Mouse (Mus musculus) lung, embryonic 16.5 days (tissue): ENCODE data around the gene Adamts17. TPM values are rescaled to one million over a fixed set of nuclear protein-coding genes. Genes with fewer than 3 reads are reported as not detected.

Experiments
- ATAC-seq: fragments of 200-750 bp; cut with Nextera tagmentation; 2 replicates; pipeline ENCODE4 v1.8.0; 2017; ENCODE audit warnings: low read depth, mild to moderate bottlenecking, moderate library complexity
- H3K27ac ChIP-seq: fragments of 300-500 bp; sonication (generic); 2 replicates; pipeline ENCODE4 v1.5.1; 2014; ENCODE audit warnings: mild to moderate bottlenecking, control low read depth, low read length
- H3K27me3 ChIP-seq: fragments of 300-500 bp; sonication (generic); 2 replicates; pipeline ENCODE4 v1.6.1; 2014; ENCODE audit warnings: low read depth, low read length, mixed read lengths; ENCODE audit not compliant: control insufficient read depth, insufficient read depth
- H3K36me3 ChIP-seq: fragments of 300-500 bp; sonication (generic); 2 replicates; pipeline ENCODE4 v1.6.1; 2014; ENCODE audit warnings: low read length; ENCODE audit not compliant: control insufficient read depth, insufficient read depth
- H3K4me1 ChIP-seq: fragments of 300-500 bp; sonication (generic); replicated peaks from 2 replicates; pipeline ENCODE4 v1.6.1; 2014; ENCODE audit warnings: low read length, mixed read lengths; ENCODE audit not compliant: control insufficient read depth, insufficient read depth
- H3K4me2 ChIP-seq: fragments of 300-500 bp; sonication (generic); 2 replicates; pipeline ENCODE4 v1.6.1; 2014; ENCODE audit warnings: low read depth, low read length, control low read depth
- H3K4me3 ChIP-seq: fragments of 300-500 bp; sonication (generic); 2 replicates; pipeline ENCODE4 v1.5.1; 2014; ENCODE audit warnings: mild to moderate bottlenecking, low read length, control low read depth
- H3K9ac ChIP-seq: fragments of 300-500 bp; sonication (generic); 2 replicates; pipeline ENCODE4 v1.6.1; 2014; ENCODE audit warnings: low read length, control low read depth
- H3K9me3 ChIP-seq: fragments of 300-500 bp; sonication (generic); 2 replicates; pipeline ENCODE4 v1.6.1; 2016; ENCODE audit warnings: low read length; ENCODE audit not compliant: control insufficient read depth
- WGBS: fragments of 180-500 bp; shearing (Covaris S2); extraction: QIAGEN DNeasy Blood & Tissue Kit; methylation state at CpG from one replicate; pipeline ENCODE4 v1.1.7; 2014; 5-methylcytosine and 5-hydroxymethylcytosine counted together
- polyA plus RNA-seq: library from polyadenylated mRNA; unstranded; fragments of >200 nt; fragmentation: Nextera tagmentation; extraction: Ambion mirVana; gene quantifications from 2 replicates; pipeline ENCODE4 v1.2.1, GENCODE M21; 2015

Adamts17 gene
- polyA plus RNA-seq, 1 experiment from 2014 or later, result 15.4 TPM

DNA sequence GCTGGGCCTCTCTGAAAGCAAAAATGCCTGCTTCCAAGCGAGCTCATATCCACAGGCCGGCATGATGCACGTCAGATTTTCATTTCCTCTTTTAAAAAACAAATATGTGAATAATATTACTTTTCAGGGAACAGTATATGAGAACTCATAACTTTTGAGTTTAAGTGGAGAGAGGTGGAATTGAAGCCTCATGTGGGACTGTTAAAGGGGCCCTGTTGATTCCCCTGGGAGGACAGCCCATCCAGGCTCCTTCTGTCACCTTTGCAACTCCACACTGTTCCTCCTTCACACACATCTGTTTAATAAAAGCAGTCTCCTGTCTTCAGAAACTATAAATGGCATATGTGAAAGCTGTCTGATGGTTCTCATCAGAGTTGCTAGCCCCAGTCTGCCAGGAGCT lies 275.5 kb downstream of the Adamts17 start:
- Histone ChIP-seq H3K9me3 (no peaks in the 10 kb centered on the region), H3K36me3 (no peaks in the 10 kb centered on the region), H3K9ac (no peak overlapping the region), H3K27me3 (no peaks in the 10 kb centered on the region), H3K27ac (no peak overlapping the region), H3K4me1 (no peaks in the 10 kb centered on the region), H3K4me2 (no peak overlapping the region), H3K4me3 (no peak overlapping the region)
- ATAC-seq, result no peak
- whole genome bisulfite sequencing, result 83% methylated on average over 3 of the region's 3 CpGs

DNA sequence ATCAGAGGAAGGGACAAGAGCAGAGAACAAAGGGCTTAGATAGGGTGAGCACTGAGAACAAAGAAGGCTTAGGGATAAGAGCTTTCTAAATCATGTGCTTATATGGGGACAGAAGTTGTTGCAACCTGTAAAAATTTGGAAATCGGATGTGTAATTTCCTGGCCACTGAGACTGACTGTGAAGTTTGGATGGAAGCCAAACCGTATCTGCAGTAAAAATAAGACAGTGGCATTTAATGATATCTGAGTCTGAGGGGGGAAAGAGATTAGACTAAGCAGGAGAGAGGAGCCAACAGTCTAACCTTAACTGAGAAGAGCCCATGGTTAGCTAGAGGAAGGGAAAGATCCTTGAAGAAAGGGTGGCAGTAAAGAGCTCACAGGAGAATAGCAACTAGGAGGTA lies 295.6 kb downstream of the Adamts17 start:
- Histone ChIP-seq H3K4me1 (no peaks in the 10 kb centered on the region), H3K36me3 (no peaks in the 10 kb centered on the region), H3K9ac (no peak overlapping the region), H3K9me3 (no peaks in the 10 kb centered on the region), H3K4me3 (no peak overlapping the region), H3K27ac (no peak overlapping the region), H3K4me2 (no peak overlapping the region), H3K27me3 (no peaks in the 10 kb centered on the region)
- 24% methylated on average over 2 of the region's 2 CpGs for WGBS
- no peak for ATAC-seq

DNA sequence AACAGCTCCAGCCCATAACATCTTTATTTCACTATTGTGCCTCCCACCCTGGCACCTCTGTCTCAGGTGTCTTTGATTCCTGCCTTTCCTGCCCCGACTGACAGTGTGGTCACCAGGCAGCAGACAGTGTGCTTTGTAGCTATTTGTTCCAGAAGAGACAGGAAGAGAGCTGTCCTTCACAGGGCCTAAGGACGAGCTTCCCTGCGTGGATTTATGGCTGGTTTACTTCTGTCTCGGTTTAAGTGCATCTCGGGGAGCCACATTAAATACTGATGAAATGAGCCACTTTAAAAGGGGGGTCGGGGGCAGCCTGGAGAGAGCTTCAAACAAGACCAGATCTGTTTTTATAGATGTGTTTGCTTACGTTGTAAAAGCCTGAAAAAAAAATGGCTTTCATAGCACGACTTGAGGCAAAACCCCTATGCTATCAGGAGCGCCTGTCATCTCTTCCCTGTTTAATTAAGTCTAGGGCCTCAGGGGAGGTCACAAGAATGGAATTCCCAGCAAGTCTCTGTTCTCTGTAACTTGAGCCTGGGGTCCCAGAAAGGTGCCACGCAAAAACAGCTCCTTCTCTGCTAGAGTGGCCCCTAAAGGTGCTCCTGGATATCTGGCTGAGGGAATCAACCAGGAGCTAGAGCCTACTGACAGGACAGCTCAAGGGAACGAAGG lies 302.9 kb downstream of the Adamts17 start:
- H3K27me3 ChIP-seq, result no peaks in the 10 kb centered on the region
- no peak overlapping the region for H3K9ac ChIP-seq
- H3K36me3 ChIP-seq, result no peaks in the 10 kb centered on the region
- no peak for ATAC-seq
- no peaks in the 10 kb centered on the region; the same call in 1 of the 2 replicates for H3K4me1 ChIP-seq
- H3K4me3 ChIP-seq, result no peak overlapping the region
- WGBS, result 18% methylated on average over 11 of the region's 11 CpGs
- no peaks in the 10 kb centered on the region for H3K9me3 ChIP-seq
- H3K27ac ChIP-seq, result no peak overlapping the region
- no peak overlapping the region for H3K4me2 ChIP-seq

DNA sequence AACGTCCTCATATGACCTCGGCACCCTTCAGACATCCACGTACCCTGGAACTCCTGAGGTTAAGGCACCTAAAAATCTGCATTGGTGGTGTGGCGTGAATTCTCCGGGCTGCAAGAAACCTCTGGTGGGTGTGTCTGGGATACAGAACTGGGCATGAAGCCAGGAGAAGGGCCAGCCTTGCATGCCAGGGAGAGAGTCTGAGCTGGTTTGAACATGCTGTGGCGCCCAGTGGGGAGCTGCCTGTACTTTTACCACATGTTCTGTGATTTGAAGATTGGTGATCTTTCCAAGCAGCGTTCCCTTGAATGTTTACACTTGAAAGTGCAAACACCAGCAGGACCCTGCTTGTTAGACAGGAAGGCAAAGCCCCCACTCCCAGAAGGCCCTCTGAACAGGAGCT lies 306.2 kb downstream of the Adamts17 start:
- no peaks in the 10 kb centered on the region for H3K9me3 ChIP-seq
- H3K4me2 ChIP-seq, result no peak overlapping the region
- 39% methylated on average over 7 of the region's 7 CpGs for WGBS
- ATAC-seq, result no peak
- no peak overlapping the region for H3K4me3 ChIP-seq
- H3K4me1 ChIP-seq, result no peaks in the 10 kb centered on the region; the same call in 1 of the 2 replicates
- no peak overlapping the region for H3K27ac ChIP-seq
- H3K36me3 ChIP-seq, result no peaks in the 10 kb centered on the region
- no peak overlapping the region for H3K9ac ChIP-seq
- no peaks in the 10 kb centered on the region for H3K27me3 ChIP-seq

DNA sequence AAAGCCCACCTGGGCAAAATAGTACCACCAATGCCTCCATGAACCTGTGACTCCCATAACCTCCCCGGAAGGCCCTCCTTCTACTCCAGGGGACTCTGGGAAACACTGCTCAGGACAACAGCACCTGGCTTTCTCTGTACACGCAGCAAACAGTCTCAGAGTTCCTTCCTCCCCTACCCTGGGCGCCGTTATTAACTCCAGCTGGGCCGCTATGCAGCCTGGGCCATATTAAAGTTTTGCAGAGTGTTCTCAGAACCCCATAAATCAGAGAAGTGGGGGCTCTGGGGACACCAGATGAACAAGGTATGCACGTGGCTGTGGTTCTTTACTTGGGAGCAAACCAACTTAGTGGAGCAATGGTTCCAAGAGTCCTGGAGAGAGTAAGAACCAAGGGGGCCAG lies 306.6 kb downstream of the Adamts17 start:
- WGBS, result 60% methylated on average over 6 of the region's 6 CpGs
- Histone ChIP-seq H3K4me1 (no peaks in the 10 kb centered on the region; the same call in 1 of the 2 replicates), H3K27me3 (no peaks in the 10 kb centered on the region), H3K4me3 (no peak overlapping the region), H3K27ac (no peak overlapping the region), H3K9ac (no peak overlapping the region), H3K4me2 (no peak overlapping the region), H3K36me3 (no peaks in the 10 kb centered on the region), H3K9me3 (no peaks in the 10 kb centered on the region)
- ATAC-seq, result no peak

DNA sequence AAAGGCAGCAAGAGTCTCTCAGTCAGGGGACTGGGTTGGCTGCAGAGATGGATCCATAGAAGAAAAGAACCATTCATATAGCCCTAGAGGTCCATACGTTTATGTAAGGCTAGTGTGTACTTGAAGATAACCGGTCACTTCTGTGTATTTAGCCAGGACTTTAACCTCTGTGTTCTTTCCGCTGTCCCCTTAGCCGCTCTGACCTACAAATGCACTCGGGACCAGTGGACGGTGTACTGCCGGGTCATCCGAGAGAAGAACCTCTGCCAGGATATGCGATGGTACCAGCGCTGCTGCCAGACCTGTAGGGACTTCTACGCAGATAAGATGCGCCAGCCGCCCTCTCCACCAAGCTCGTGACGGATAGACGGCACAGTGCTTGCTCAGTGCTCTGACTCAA lies 310.2 kb downstream of the Adamts17 start:
- no peak overlapping the region for H3K4me3 ChIP-seq
- H3K9me3 ChIP-seq, result no peaks in the 10 kb centered on the region
- 0 out of 2 replicates have a peak overlapping the region, but pooled peaks have one; percentile 2 for H3K4me2 ChIP-seq
- H3K27ac ChIP-seq, result no peak overlapping the region
- no peaks in the 10 kb centered on the region; the same call in 1 of the 2 replicates for H3K4me1 ChIP-seq
- H3K9ac ChIP-seq, result no peak overlapping the region
- ATAC-seq, result no peak
- no peaks in the 10 kb centered on the region for H3K27me3 ChIP-seq
- 73% methylated on average over 16 of the region's 16 CpGs for WGBS
- H3K36me3 ChIP-seq, result no peaks in the 10 kb centered on the region

DNA sequence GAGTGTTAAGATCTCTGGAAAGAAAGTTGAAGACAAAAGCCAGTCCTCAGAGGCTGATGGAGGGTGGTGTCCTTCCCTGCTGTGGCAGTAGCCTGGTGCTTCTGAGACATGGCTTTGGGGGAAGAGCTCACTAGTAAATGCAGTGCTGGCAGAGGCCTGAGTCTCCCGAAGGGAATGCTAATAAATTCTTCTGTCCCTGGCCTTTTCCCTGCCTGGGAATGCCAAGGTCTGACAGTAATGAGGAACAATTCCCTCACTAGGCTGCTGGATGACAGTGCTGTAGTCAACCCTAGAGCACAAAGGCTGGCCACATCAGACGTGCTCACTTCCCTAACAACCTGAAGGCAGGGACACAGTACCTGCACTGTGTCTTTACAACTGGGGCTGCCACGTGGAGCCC lies 313.1 kb downstream of the Adamts17 start:
- no peak for ATAC-seq
- Histone ChIP-seq H3K9me3 (no peaks in the 10 kb centered on the region), H3K27me3 (no peaks in the 10 kb centered on the region), H3K4me1 (no peaks in the 10 kb centered on the region), H3K9ac (no peak overlapping the region), H3K4me2 (no peak overlapping the region), H3K27ac (no peak overlapping the region), H3K4me3 (no peak overlapping the region), H3K36me3 (no peaks in the 10 kb centered on the region)
- WGBS, result 45% methylated on average over 3 of the region's 3 CpGs

DNA sequence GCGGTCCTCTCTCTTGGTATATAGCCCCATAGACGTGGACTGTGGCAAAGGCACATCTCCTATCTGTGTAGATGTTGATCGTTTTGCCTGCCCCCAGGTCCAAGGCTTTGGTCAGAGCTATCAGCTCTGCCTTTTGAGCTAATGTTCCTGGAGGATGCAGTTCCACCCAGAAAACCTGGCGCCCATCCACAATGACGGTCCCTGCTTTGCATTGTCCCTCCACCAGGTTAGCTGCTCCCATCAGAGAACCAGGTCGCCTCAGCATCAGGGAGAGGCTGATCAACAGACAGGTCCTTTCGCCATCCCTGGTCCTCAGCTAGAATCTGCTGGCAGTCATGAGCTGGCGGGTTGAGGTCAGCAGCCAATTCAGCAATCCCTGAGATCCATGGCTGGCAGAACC lies 322.6 kb downstream of the Adamts17 start:
- H3K27me3 ChIP-seq, result no peaks in the 10 kb centered on the region
- H3K4me3 ChIP-seq, result no peak overlapping the region
- 89% methylated on average over 8 of the region's 8 CpGs for WGBS
- no peaks in the 10 kb centered on the region for H3K4me1 ChIP-seq
- no peaks in the 10 kb centered on the region for H3K36me3 ChIP-seq
- no peak overlapping the region for H3K4me2 ChIP-seq
- no peak overlapping the region for H3K27ac ChIP-seq
- H3K9me3 ChIP-seq, result 0 out of 2 replicates have a peak, but pooled peaks cover 2% of the 10 kb centered on the region
- ATAC-seq, result no peak
- H3K9ac ChIP-seq, result no peak overlapping the region

DNA sequence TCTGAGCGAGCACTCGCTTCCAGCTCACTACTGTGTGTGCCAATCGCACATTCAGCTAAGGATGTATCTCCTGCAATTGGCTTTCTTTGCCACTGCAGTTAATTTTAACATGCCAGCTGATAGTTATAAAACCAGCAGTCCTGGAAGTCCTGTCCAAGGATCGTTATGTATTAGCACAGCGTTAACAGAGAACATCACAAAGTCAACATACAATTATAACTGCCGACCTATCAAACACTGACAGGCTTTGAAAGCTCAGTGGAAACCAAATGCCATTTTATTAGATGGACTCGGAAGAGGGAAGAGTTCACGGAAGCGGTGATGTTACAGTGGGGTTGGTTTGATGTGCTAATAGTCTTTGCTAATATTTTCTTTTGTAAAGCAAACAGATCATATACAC lies 328.8 kb downstream of the Adamts17 start:
- Histone ChIP-seq H3K9me3 (0 out of 2 replicates have a peak, but pooled peaks cover 2% of the 10 kb centered on the region), H3K9ac (no peak overlapping the region), H3K27me3 (no peaks in the 10 kb centered on the region), H3K4me1 (no peaks in the 10 kb centered on the region), H3K4me2 (no peak overlapping the region), H3K4me3 (no peak overlapping the region), H3K36me3 (no peaks in the 10 kb centered on the region), H3K27ac (no peak overlapping the region)
- no peak for ATAC-seq
- WGBS, result 67% methylated on average over 9 of the region's 9 CpGs
